Mouse (Mus musculus) cerebellum, adult 2 months (tissue): ENCODE measurements at regions not wholly inside any gene's neighbourhood (a gene's known extent, or its start where the extent isn't known, plus 50 kb on each side); places are given as distances from the start of the nearest gene placed in this dataset.

Experiments used
- CTCF ChIP-seq: fragments of 200-500 bp; IDR thresholded peaks from 2 replicates; pipeline ENCODE4 v1.5.1; 2011; ENCODE audit warnings: low read depth, mild to moderate bottlenecking, control low read depth, low read length, moderate library complexity, borderline replicate concordance; ENCODE audit not compliant: insufficient read depth
- POLR2A ChIP-seq: fragments of 200-500 bp; IDR thresholded peaks from 2 replicates; pipeline ENCODE4 v1.6.1; 2011; ENCODE audit warnings: low read length, control low read depth, borderline replicate concordance; ENCODE audit not compliant: insufficient read depth

DNA sequence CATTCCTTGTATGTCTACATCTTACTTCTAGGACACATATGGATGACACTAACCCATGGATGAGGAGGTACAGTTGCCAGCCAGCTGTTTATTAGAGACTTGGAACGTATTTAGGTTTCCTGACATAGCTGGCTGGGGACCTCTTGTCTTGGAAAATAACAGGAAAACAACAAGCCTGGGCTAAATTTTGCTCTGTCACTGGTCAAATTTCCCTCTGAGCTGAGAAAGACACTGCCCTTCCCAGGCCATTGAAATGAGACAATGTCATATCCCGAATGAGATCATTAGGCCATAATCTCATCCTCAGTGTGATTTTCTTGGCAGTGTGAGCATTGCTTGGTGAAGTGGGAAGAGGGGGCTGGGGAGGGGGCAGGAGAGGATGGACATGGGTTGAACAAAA is 321.9 kb upstream of the Pard3b start:
- TF ChIP-seq POLR2A (no peak), CTCF (no peak)
